Mouse (Mus musculus) intestine, embryonic 15.5 days (tissue): ENCODE measurements around the gene Sirt4. TPM values are rescaled to one million over a fixed set of nuclear protein-coding genes. Genes with fewer than 3 reads are reported as not detected.
"Not testable (repeated sequence)": the region's sequence is repeated elsewhere in the genome, so short reads cannot be mapped to it uniquely, and the experiment has no call there.

Experiments
- ATAC-seq: fragments of 200-750 bp; cut with Nextera tagmentation; 2 replicates; pipeline ENCODE4 v1.8.0; 2017; ENCODE audit warnings: moderate TSS enrichment, moderate library complexity
- H3K27ac ChIP-seq: fragments of 300-500 bp; sonication (generic); 2 replicates; pipeline ENCODE4 v1.5.1; 2015; ENCODE audit warnings: mild to moderate bottlenecking, inconsistent platforms
- H3K27me3 ChIP-seq: fragments of 300-500 bp; sonication (generic); replicated peaks from 2 replicates; pipeline ENCODE4 v1.6.1; 2015; ENCODE audit warnings: inconsistent platforms
- H3K36me3 ChIP-seq: fragments of 300-500 bp; sonication (generic); 2 replicates; pipeline ENCODE4 v1.6.1; 2015; ENCODE audit warnings: inconsistent platforms
- H3K4me1 ChIP-seq: fragments of 300-500 bp; sonication (generic); replicated peaks from 2 replicates; pipeline ENCODE4 v1.6.1; 2015; ENCODE audit warnings: inconsistent platforms
- H3K4me2 ChIP-seq: fragments of 300-500 bp; sonication (generic); replicated peaks from 2 replicates; pipeline ENCODE4 v1.6.1; 2015; ENCODE audit warnings: mild to moderate bottlenecking, inconsistent platforms
- H3K4me3 ChIP-seq: fragments of 300-500 bp; sonication (generic); replicated peaks from 2 replicates; pipeline ENCODE4 v1.5.1; 2015; ENCODE audit warnings: inconsistent platforms
- H3K9ac ChIP-seq: fragments of 300-500 bp; sonication (generic); 2 replicates; pipeline ENCODE4 v1.6.1; 2015; ENCODE audit warnings: inconsistent platforms
- H3K9me3 ChIP-seq: fragments of 300-500 bp; sonication (generic); 2 replicates; pipeline ENCODE4 v1.6.1; 2016; ENCODE audit warnings: inconsistent platforms
- WGBS: fragments of 180-500 bp; shearing (Covaris S2); methylation state at CpG from one replicate; pipeline ENCODE4 v1.1.7; 2015; 5-methylcytosine and 5-hydroxymethylcytosine counted together
- polyA plus RNA-seq: library from polyadenylated mRNA; unstranded; fragments of >200 nt; fragmentation: Nextera tagmentation; extraction: Ambion mirVana; gene quantifications from 2 replicates; pipeline ENCODE4 v1.2.1, GENCODE M21; 2015

Sirt4 gene
- polyA plus RNA-seq, 1 experiment from 2014 or later = 19.8 TPM

GRCm38 (mm10) chr5:115522981-115523499 lies 38.5 kb upstream of the Sirt4 start:
- ATAC-seq = peak; percentile 61
- no peak overlapping the region for H3K4me3 ChIP-seq
- H3K4me1 ChIP-seq = peaks cover 59% of the 10 kb centered on the region
- H3K27ac ChIP-seq = peak overlapping the region; percentile 79
- no peaks in the 10 kb centered on the region for H3K36me3 ChIP-seq
- H3K4me2 ChIP-seq = no peak overlapping the region
- H3K9ac ChIP-seq = no peak overlapping the region
- 61% methylated on average over 15 of the region's 15 CpGs for WGBS
- no peaks in the 10 kb centered on the region for H3K9me3 ChIP-seq
- H3K27me3 ChIP-seq = no peaks in the 10 kb centered on the region

GRCm38 (mm10) chr5:115522531-115522930 lies 38.0 kb upstream of the Sirt4 start:
- Histone ChIP-seq H3K36me3 (no peaks in the 10 kb centered on the region), H3K27ac (peak overlapping the region; percentile 79), H3K9ac (no peak overlapping the region), H3K4me2 (no peak overlapping the region), H3K4me1 (peaks cover 59% of the 10 kb centered on the region), H3K9me3 (no peaks in the 10 kb centered on the region), H3K4me3 (no peak overlapping the region), H3K27me3 (no peaks in the 10 kb centered on the region)
- 92% methylated on average over 4 of the region's 4 CpGs for WGBS
- ATAC-seq = no peak

DNA sequence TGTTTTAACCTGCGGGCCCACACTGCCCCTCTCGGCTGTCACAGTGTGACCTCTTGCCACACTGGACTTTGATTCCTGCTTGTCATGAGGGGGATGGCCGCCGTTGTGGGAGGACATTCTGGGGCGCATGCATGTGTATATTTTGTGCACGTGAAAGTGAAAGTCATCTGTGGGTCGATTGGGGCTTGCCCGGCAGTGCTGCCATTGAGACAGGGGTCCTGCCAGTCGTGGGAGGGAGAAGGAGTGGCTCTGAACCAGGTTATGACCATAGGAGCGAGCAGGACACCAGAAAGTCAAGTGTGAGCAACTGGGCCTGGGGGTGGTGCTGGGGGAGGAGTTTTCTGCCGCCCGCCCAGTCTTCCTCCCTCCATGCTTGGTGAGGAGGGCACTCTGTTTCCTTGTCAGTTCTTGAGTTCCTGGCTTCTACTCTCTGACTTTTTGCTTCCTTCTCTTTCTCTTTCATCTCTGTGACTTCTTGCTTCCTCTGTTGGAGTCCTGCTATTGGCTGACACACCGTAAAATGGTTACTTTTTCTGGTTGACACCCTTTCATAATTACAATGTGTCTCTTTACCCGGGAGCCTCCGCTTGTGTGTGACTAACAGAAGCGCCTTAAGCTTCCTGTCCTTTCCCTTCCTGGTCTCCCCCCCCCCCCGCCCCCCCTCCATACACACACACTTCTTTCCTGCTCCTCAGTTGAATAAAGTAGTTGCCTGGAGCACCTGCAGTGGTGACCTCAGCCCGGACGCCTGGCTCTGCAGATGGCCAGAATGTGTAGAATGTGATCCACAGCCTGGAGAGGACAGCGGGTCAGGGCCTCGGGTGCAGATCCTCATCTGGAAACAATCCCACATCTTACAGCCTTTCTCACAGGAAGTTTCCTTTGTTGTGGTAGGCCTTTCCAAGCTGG lies 37.3 kb upstream of the Sirt4 start:
- no peaks in the 10 kb centered on the region for H3K27me3 ChIP-seq
- H3K9ac ChIP-seq = no peak overlapping the region
- peak overlapping the region; percentile 79 for H3K27ac ChIP-seq
- ATAC-seq = peak; percentile 48
- 0 out of 2 replicates have a peak overlapping the region, but pooled peaks have one; percentile 2 for H3K4me3 ChIP-seq
- no peaks in the 10 kb centered on the region for H3K36me3 ChIP-seq
- H3K4me2 ChIP-seq = peak overlapping the region; percentile 31
- H3K4me1 ChIP-seq = peaks cover 59% of the 10 kb centered on the region
- WGBS = 44% methylated on average over 21 of the region's 21 CpGs
- H3K9me3 ChIP-seq = no peaks in the 10 kb centered on the region

- Histone ChIP-seq H3K36me3 (no peaks in the 10 kb centered on the region), H3K9me3 (no peaks in the 10 kb centered on the region), H3K27ac (peak overlapping the region; percentile 79), H3K4me3 (no peak overlapping the region), H3K9ac (peak overlapping the region; percentile 20; the same call in 1 of the 2 replicates), H3K4me2 (peak overlapping the region; percentile 30; the same call in 1 of the 2 replicates), H3K27me3 (no peaks in the 10 kb centered on the region), H3K4me1 (peaks cover 57% of the 10 kb centered on the region)
- WGBS = 56% methylated on average over 21 of the region's 21 CpGs
- no peak for ATAC-seq
Observed at GRCm38 (mm10) chr5:115520325-115520869, 35.9 kb upstream of the Sirt4 start.

- not testable (repeated sequence) for H3K4me2 ChIP-seq, H3K27me3 ChIP-seq, H3K9me3 ChIP-seq, ATAC-seq, H3K36me3 ChIP-seq, H3K4me3 ChIP-seq, H3K27ac ChIP-seq, H3K9ac ChIP-seq
- H3K4me1 ChIP-seq = peaks cover 55% of the 10 kb centered on the region
- WGBS = 99% methylated on average over 8 of the region's 8 CpGs
Observed at GRCm38 (mm10) chr5:115518214-115518613, 33.7 kb upstream of the Sirt4 start.

- WGBS = 91% methylated on average over 9 of the region's 9 CpGs
- Histone ChIP-seq H3K4me1 (peaks cover 48% of the 10 kb centered on the region), H3K27me3 (no peaks in the 10 kb centered on the region), H3K36me3 (no peaks in the 10 kb centered on the region), H3K27ac (no peak overlapping the region), H3K4me2 (no peak overlapping the region), H3K9me3 (no peaks in the 10 kb centered on the region), H3K4me3 (no peak overlapping the region), H3K9ac (no peak overlapping the region)
- ATAC-seq = no peak
Observed at GRCm38 (mm10) chr5:115517501-115517900, 33.0 kb upstream of the Sirt4 start.

GRCm38 (mm10) chr5:115516908-115517307 lies 32.4 kb upstream of the Sirt4 start:
- H3K27me3 ChIP-seq = no peaks in the 10 kb centered on the region
- H3K4me3 ChIP-seq = no peak overlapping the region
- no peak overlapping the region for H3K4me2 ChIP-seq
- 82% methylated on average over 7 of the region's 7 CpGs for WGBS
- ATAC-seq = no peak
- no peak overlapping the region for H3K9ac ChIP-seq
- no peaks in the 10 kb centered on the region for H3K36me3 ChIP-seq
- no peaks in the 10 kb centered on the region for H3K9me3 ChIP-seq
- 0 out of 2 replicates have a peak overlapping the region, but pooled peaks have one; percentile 40 for H3K27ac ChIP-seq
- peaks cover 43% of the 10 kb centered on the region for H3K4me1 ChIP-seq

DNA sequence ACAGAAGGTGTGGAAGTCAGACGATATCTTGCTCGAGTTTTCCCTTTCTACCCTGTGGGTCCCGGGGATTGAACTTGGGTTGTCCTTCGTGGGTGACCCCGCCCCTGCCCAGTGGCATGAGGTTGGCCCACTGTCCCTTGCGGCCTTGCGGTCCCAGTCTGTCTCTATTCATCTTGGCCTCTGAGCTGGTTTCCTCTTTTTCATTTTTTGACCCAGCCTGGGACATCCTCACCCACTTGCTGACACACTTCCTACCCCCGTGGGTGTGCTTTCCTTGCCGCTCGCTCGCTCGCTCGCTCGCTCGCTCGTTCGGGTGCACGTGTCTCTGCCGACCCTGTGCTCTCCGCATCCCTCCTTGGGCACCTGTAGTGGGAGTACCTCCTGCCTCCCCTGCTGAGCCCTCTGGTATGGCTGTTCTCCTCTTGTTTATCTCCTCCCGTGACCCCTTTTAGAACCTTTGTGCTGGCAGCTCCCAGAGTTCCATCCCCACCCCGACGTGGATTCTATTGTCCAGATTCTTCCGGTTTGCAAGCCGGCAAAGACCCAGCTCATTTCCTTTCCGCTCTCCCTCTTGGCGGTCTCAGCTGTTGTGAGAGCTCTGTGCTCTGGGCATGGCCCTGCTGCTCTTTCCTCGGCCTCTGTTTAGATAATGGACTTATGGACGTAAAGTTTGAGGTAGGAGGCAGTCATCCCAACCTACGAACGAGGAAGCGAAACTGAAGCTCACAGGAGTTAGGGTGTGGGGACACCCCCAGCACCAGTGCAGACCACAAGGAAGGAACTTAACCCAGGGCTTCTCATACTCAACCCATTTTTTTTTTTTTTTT lies 31.8 kb upstream of the Sirt4 start:
- Histone ChIP-seq H3K4me3 (no peak overlapping the region), H3K9ac (no peak overlapping the region), H3K27ac (peak overlapping the region; percentile 44; the same call in 1 of the 2 replicates), H3K4me1 (peaks cover 37% of the 10 kb centered on the region), H3K9me3 (no peaks in the 10 kb centered on the region), H3K36me3 (no peaks in the 10 kb centered on the region), H3K4me2 (no peak overlapping the region), H3K27me3 (no peaks in the 10 kb centered on the region)
- no peak for ATAC-seq
- 73% methylated on average over 32 of the region's 32 CpGs for WGBS

DNA sequence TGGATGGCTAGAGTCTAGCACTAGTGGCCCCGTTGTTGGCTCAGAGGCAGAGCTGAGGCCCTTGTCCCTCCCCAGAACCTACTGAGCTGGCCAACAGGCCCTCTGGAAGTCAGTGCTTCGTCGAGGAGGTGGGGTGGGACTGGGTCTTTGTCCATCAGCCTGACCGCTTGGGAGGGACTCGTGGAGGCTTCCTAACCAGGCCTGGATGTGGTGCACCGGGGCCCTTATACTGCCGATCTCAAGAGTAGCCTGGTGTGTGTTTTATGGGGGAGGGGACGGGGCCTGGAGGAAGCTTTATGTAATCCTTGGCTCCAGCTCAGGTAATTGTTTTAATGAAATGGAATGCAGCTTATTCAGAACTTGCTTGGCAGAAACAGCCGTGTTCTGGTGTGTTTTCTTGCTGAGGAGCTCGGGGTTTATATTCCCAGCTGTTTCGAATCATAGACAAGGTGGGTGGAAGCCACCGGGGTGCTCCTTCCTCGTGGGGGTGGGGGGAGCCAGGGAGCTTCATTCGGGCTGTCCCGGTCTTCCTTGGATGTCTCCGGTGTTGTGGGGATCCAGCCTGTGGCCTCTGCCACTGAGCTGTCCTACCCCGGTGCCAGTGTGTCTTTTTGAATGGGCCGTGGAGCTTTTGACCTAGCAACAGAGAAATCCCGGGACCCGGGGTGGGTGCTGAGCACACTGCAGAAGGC lies 30.5 kb upstream of the Sirt4 start:
- peak; percentile 62 for ATAC-seq
- Histone ChIP-seq H3K36me3 (no peaks in the 10 kb centered on the region), H3K9me3 (no peaks in the 10 kb centered on the region), H3K4me1 (peaks cover 29% of the 10 kb centered on the region), H3K27me3 (no peaks in the 10 kb centered on the region), H3K9ac (peak overlapping the region; percentile 24; the same call in 1 of the 2 replicates), H3K4me2 (peak overlapping the region; percentile 37), H3K27ac (peak overlapping the region; percentile 83), H3K4me3 (peak overlapping the region; percentile 7; the same call in 1 of the 2 replicates)
- WGBS = 30% methylated on average over 20 of the region's 20 CpGs

DNA sequence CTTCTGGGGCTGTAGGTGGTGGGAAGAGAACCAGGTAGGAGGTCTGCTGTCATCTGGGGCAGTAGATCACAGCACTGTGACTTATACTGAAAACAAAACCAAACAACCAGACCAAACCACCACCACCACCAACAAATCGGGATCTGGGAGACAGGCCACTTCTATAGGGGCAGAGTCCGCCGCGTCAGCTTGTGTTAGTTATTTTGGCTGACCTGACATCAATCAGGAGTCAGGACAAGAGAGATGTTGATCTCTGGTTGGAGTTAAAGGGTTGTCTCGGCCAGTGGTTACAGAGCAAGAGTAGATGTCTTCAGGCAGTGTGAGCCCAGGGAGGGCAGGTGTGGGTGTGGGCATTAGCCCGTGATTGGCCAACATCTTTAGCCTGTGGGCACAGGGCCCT lies 29.8 kb upstream of the Sirt4 start:
- H3K9ac ChIP-seq = peak overlapping the region; percentile 24; the same call in 1 of the 2 replicates
- WGBS = 68% methylated on average over 6 of the region's 6 CpGs
- peak overlapping the region; percentile 83 for H3K27ac ChIP-seq
- no peaks in the 10 kb centered on the region for H3K9me3 ChIP-seq
- peaks cover 34% of the 10 kb centered on the region for H3K4me1 ChIP-seq
- H3K4me3 ChIP-seq = no peak overlapping the region
- no peaks in the 10 kb centered on the region for H3K27me3 ChIP-seq
- H3K4me2 ChIP-seq = no peak overlapping the region
- no peaks in the 10 kb centered on the region for H3K36me3 ChIP-seq
- no peak for ATAC-seq

DNA sequence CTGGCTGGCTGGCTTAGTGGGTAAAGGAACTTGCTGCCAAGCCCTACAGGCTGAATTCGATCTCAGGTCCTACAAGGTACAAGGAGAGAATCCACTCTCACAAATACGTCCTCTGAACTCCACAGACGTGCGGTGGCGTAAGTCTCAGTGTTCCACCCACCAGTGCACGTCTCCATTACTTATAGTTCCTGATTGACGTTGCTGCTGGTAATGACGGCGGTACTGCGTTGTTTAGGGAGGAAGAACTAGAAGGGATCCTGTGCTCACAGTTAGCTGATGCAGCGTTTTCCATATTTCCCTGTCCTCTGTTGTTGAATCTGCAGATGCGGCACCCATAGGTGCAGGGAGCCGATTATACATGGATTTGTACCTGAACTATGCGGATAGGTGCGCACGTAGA lies 29.2 kb upstream of the Sirt4 start:
- Histone ChIP-seq H3K36me3 (no peaks in the 10 kb centered on the region), H3K27me3 (no peaks in the 10 kb centered on the region), H3K4me3 (no peak overlapping the region), H3K4me2 (no peak overlapping the region), H3K9ac (no peak overlapping the region), H3K27ac (no peak overlapping the region), H3K9me3 (no peaks in the 10 kb centered on the region), H3K4me1 (peaks cover 38% of the 10 kb centered on the region)
- ATAC-seq = no peak
- WGBS = 91% methylated on average over 16 of the region's 16 CpGs
